Mouse (Mus musculus) thymus, postnatal 25 days (tissue): ENCODE measurements at regions not wholly inside any gene's neighbourhood (a gene's known extent, or its start where the extent isn't known, plus 50 kb on each side); places are given as distances from the start of the nearest gene placed in this dataset.

Experiments
- DNase-seq: peaks from one replicate; pipeline ENCODE4 v3.0.0; 2022

GRCm38 (mm10) chr1:35805546-35805945 lies 262.7 kb upstream of the Hs6st1 start:
- no peak for DNase-seq

- DNase-seq, result no peak
Measured at GRCm38 (mm10) chr1:35806329-35806728, 261.9 kb upstream of the Hs6st1 start.

GRCm38 (mm10) chr1:35806731-35807130 lies 261.5 kb upstream of the Hs6st1 start:
- DNase-seq, result no peak

- no peak for DNase-seq
Measured at GRCm38 (mm10) chr1:35808894-35809293, 259.3 kb upstream of the Hs6st1 start.

- DNase-seq, result no peak
Measured at GRCm38 (mm10) chr1:35809341-35809740, 258.9 kb upstream of the Hs6st1 start.

- no peak for DNase-seq
Measured at GRCm38 (mm10) chr1:35810571-35811342, 257.4 kb upstream of the Hs6st1 start.

GRCm38 (mm10) chr1:35811380-35811779 lies 256.8 kb upstream of the Hs6st1 start:
- DNase-seq, result no peak

- DNase-seq, result no peak
Measured at GRCm38 (mm10) chr1:35811795-35812194, 256.4 kb upstream of the Hs6st1 start.

- peak; percentile 33 for DNase-seq
Measured at GRCm38 (mm10) chr1:35813625-35814024, 254.6 kb upstream of the Hs6st1 start.

- no peak for DNase-seq
Measured at GRCm38 (mm10) chr1:35814207-35814606, 254.0 kb upstream of the Hs6st1 start.

- DNase-seq, result no peak
Measured at GRCm38 (mm10) chr1:35814751-35815150, 253.4 kb upstream of the Hs6st1 start.

GRCm38 (mm10) chr1:35821791-35822190 lies 246.4 kb upstream of the Hs6st1 start:
- no peak for DNase-seq

- DNase-seq, result no peak
Measured at GRCm38 (mm10) chr1:35822376-35823202, 245.6 kb upstream of the Hs6st1 start.

GRCm38 (mm10) chr1:35823496-35823895 lies 244.7 kb upstream of the Hs6st1 start:
- no peak for DNase-seq

- DNase-seq, result no peak
Measured at GRCm38 (mm10) chr1:35823981-35824880, 244.0 kb upstream of the Hs6st1 start.

- no peak for DNase-seq
Measured at GRCm38 (mm10) chr1:35825531-35825966, 242.7 kb upstream of the Hs6st1 start.

- DNase-seq, result no peak
Measured at GRCm38 (mm10) chr1:35826575-35827114, 241.6 kb upstream of the Hs6st1 start.

- DNase-seq, result no peak
Measured at GRCm38 (mm10) chr1:35827471-35827870, 240.7 kb upstream of the Hs6st1 start.

- no peak for DNase-seq
Measured at GRCm38 (mm10) chr1:35834180-35834579, 234.0 kb upstream of the Hs6st1 start.

GRCm38 (mm10) chr1:35836552-35836951 lies 231.6 kb upstream of the Hs6st1 start:
- no peak for DNase-seq

- DNase-seq, result no peak
Measured at GRCm38 (mm10) chr1:35838625-35839024, 229.6 kb upstream of the Hs6st1 start.

GRCm38 (mm10) chr1:35839446-35839845 lies 228.8 kb upstream of the Hs6st1 start:
- peak; percentile 70 for DNase-seq

- no peak for DNase-seq
Measured at GRCm38 (mm10) chr1:35841626-35842025, 226.6 kb upstream of the Hs6st1 start.
